Mouse (Mus musculus) ES-Bruce4 (cell line): Measurements from ENCODE around the gene Sepsecs.

Experiments used
- CTCF ChIP-seq: IDR thresholded peaks from one replicate; pipeline ENCODE4 v1.8.1; 2011; ENCODE audit warnings: low read depth, low read length
- POLR2A ChIP-seq: IDR thresholded peaks from one replicate; pipeline ENCODE4 v1.8.1; 2011; ENCODE audit warnings: low read length; ENCODE audit not compliant: insufficient read depth

- TF ChIP-seq CTCF (no peak), POLR2A (no peak)
Observed at GRCm38 (mm10) chr5:52627713-52628112, 41.8 kb downstream of the Sepsecs start.
